Mouse (Mus musculus): Measurements from ENCODE around the gene Dus2.

DNA sequence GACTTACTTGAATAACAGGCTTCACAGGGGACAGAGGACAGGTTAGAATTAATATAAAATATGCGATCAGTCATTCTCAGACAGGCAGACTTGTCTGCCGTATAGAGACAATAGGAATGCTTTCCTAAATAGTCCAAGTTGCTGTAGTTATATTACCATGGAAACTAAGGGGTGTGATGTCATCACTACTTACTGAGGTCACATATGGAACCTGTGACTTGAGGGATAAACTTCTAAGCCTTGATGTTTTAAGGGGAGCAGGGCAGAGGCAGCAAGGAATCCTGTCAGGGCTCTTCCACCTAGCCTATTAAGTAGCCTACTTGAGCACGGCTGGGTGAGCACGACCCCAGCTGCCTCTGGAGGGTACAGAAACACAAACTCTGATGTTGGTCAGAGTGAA is 14.7 kb downstream of the Dus2 start, which contains the start of gene Dpep2nb:
- TF ChIP-seq E2F4 (IDR thresholded peaks at IDR 0.05; ENCODE audit: insufficient read depth) (no peak), POLR2A (IDR thresholded peaks at IDR 0.05; ENCODE audit: insufficient read length, low read depth) (no peak)

Data from myocyte (in vitro differentiated cells).